Mouse (Mus musculus) CH12.LX (cell line): Measurements from ENCODE around the gene Vps72.

Experiments
- POLR2A ChIP-seq: IDR thresholded peaks from 2 replicates; pipeline ENCODE4 v1.6.1; 2011; ENCODE audit warnings: low read depth, mild to moderate bottlenecking, improper control_type of control experiment, low read length
- ZKSCAN1 ChIP-seq: IDR thresholded peaks from 2 replicates; pipeline ENCODE4 v1.6.1; 2012; ENCODE audit warnings: low read depth, inconsistent platforms, low read length, improper control_type of control experiment, borderline replicate concordance

GRCm38 (mm10) chr3:95105586-95106337 is 5.1 kb upstream of the Vps72 start:
- TF ChIP-seq ZKSCAN1 (no peak), POLR2A (no peak)
